Mouse (Mus musculus): ENCODE measurements around the gene Ptn. TPM values are rescaled to one million over a fixed set of nuclear protein-coding genes. Genes with fewer than 3 reads are reported as not detected.

Ptn gene
- total and polyA plus RNA-seq, 3 experiments, result not detected

DNA sequence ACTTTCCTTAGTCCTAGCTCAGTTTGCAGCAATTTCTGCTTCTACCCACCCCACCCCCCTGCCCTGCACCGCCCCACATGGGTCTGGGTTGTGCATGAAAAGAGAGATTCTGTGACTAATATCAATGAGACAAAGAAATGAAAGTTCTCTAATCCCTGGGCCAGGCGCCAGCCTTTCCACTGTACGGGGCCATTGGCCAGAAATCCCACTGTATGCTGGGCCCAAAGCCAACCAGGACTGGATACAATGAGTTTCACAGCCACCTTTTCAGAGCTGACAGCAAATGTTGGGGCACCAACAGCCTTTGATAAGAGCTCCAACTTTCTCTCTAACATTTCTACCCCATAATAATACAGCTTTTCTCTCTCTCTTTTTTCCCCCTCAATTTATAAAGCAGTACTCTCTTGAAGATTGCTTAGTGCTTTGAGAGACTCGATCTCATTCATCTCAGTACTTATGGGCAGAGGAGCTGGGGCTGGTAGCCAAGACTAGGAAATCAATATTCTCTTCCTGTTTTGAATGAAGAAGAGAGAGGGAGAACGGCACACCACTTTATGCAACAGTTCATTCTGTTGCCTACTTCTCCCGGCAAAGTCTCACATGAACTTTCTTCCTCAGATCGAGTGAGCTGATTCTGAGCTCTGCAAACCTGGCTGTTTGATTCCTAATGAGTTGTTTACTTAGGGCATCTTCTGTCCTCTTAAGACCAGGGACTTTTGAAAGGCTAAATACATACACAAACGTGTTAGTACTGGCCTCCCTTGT, 9.2 kb upstream of the Ptn start:
- TF ChIP-seq JUN (IDR thresholded peaks at IDR 0.05; ENCODE audit: insufficient read depth, low read depth, low read length), result no peak
- TF ChIP-seq ZC3H11A (IDR thresholded peaks at IDR 0.05; ENCODE audit: low read depth, low read length), result no peak
- no peak for TF ChIP-seq NELFE (IDR thresholded peaks at IDR 0.05; ENCODE audit: low read depth, low read length)
- TF ChIP-seq PAX5 (IDR thresholded peaks at IDR 0.05; ENCODE audit: low read length), result no peak
- no peak for TF ChIP-seq MAX (IDR thresholded peaks at IDR 0.05; ENCODE audit: low read length)
- no peak for TF ChIP-seq HCFC1 (IDR thresholded peaks at IDR 0.05; ENCODE audit: low read depth, low read length)
- Histone ChIP-seq H3K4me1 (ENCODE audit: control insufficient read depth in 1 of 2, insufficient read depth in 2 of 2) (no peaks in the 10 kb centered on the region), H3K79me2 (replicated peaks; ENCODE audit: control insufficient read depth, extremely low read depth, insufficient read depth, poor library complexity, severe bottlenecking) (no peaks in the 10 kb centered on the region), H3K9ac (ENCODE audit: insufficient read depth, low read depth) (no peak overlapping the region), H3K9me3 (replicated peaks; ENCODE audit: low read length) (no peaks in the 10 kb centered on the region), H3K4me2 (ENCODE audit: insufficient read depth, low read depth, poor library complexity, severe bottlenecking) (no peak overlapping the region), H3K27ac (ENCODE audit: insufficient read depth, low read depth) (no peak overlapping the region), H3K4me3 (replicated peaks in 1 of 3; ENCODE audit: low read depth in 2 of 3, low read length in 2 of 3, poor library complexity in 1 of 3) (no peak overlapping the region), H3K36me3 (replicated peaks in 1 of 2; ENCODE audit: control insufficient read depth in 1 of 2, insufficient read depth in 1 of 2, low read length in 1 of 2) (no peaks in the 10 kb centered on the region), H3K27me3 (replicated peaks) (no peaks in the 10 kb centered on the region)
- DNase-seq (ENCODE audit: extremely low read depth), result no peak
- in situ Hi-C loops (cut with MboI; ENCODE audit: low pct_ligation_motif_present, low pct_unique_long_range_greater_than_20kb, low sequenced_read_pairs) (no loop called here), dilution Hi-C loops (cut with MboI; ENCODE audit: extremely low pct_ligation_motif_present, extremely low pct_unique_long_range_greater_than_20kb, low sequenced_read_pairs) (no loop called here)

GRCm38 (mm10) chr6:36818281-36819018, 8.4 kb upstream of the Ptn start:
- in situ Hi-C loops (cut with MboI; ENCODE audit: low pct_ligation_motif_present, low pct_unique_long_range_greater_than_20kb, low sequenced_read_pairs), result no loop called here
- H3K4me1 ChIP-seq (ENCODE audit: control insufficient read depth in 1 of 2, insufficient read depth in 2 of 2), result no peaks in the 10 kb centered on the region
- dilution Hi-C loops (cut with MboI; ENCODE audit: extremely low pct_ligation_motif_present, extremely low pct_unique_long_range_greater_than_20kb, low sequenced_read_pairs), result no loop called here
- H3K36me3 ChIP-seq (replicated peaks in 1 of 2; ENCODE audit: control insufficient read depth in 1 of 2, insufficient read depth in 1 of 2, low read length in 1 of 2), result no peaks in the 10 kb centered on the region
- TF ChIP-seq E2F4 (IDR thresholded peaks at IDR 0.05; ENCODE audit: insufficient replicate concordance, low read depth, low read length) (no peak), HCFC1 (IDR thresholded peaks at IDR 0.05; ENCODE audit: low read depth, low read length) (no peak), JUN (IDR thresholded peaks at IDR 0.05; ENCODE audit: insufficient read depth, low read depth, low read length) (no peak), ZNF384 (IDR thresholded peaks at IDR 0.05; ENCODE audit: low read depth, low read length) (no peak), BHLHE40 (IDR thresholded peaks at IDR 0.05; ENCODE audit: low read depth, low read length) (no peak), ZC3H11A (IDR thresholded peaks at IDR 0.05; ENCODE audit: low read depth, low read length) (no peak), ZMIZ1 (IDR thresholded peaks at IDR 0.05; ENCODE audit: low read depth, low read length) (no peak), UBTF (IDR thresholded peaks at IDR 0.05; ENCODE audit: low read depth, low read length) (no peak), POLR2AphosphoS2 (IDR thresholded peaks at IDR 0.05; ENCODE audit: low read depth, low read length) (no peak), GABPA (IDR thresholded peaks at IDR 0.05; ENCODE audit: insufficient replicate concordance, low read depth, low read length) (no peak), USF1 (IDR thresholded peaks at IDR 0.05; ENCODE audit: low read depth, low read length) (no peak), MXI1 (IDR thresholded peaks at IDR 0.05; ENCODE audit: low read depth, low read length) (no peak), EP300 (IDR thresholded peaks at IDR 0.05; ENCODE audit: low read length) (no peak)
- H3K4me2 ChIP-seq (ENCODE audit: insufficient read depth, low read depth, poor library complexity, severe bottlenecking), result no peak overlapping the region
- H3K4me3 ChIP-seq (replicated peaks in 1 of 3; ENCODE audit: low read depth in 2 of 3, low read length in 2 of 3, poor library complexity in 1 of 3), result no peak overlapping the region
- no peak for DNase-seq (ENCODE audit: extremely low read depth)
- no peaks in the 10 kb centered on the region for H3K27me3 ChIP-seq (replicated peaks)
- no peaks in the 10 kb centered on the region for H3K79me2 ChIP-seq (replicated peaks; ENCODE audit: control insufficient read depth, extremely low read depth, insufficient read depth, poor library complexity, severe bottlenecking)
- H3K9me3 ChIP-seq (replicated peaks; ENCODE audit: low read length), result no peaks in the 10 kb centered on the region
- no peak overlapping the region for H3K9ac ChIP-seq (ENCODE audit: insufficient read depth, low read depth)
- no peak overlapping the region for H3K27ac ChIP-seq (ENCODE audit: insufficient read depth, low read depth)
